Mouse (Mus musculus) olfactory bulb, adult 2 months (tissue): Measurements from ENCODE around the gene Hsh2d.

Experiments
- CTCF ChIP-seq: fragments of 200-500 bp; IDR thresholded peaks from 2 replicates; pipeline ENCODE4 v1.5.1; 2012; ENCODE audit warnings: low read depth, mild to moderate bottlenecking, low read length, moderate library complexity; ENCODE audit not compliant: insufficient read depth
- POLR2A ChIP-seq: fragments of 200-500 bp; IDR thresholded peaks from 2 replicates; pipeline ENCODE4 v1.6.1; 2012; ENCODE audit warnings: mild to moderate bottlenecking, low read depth, low read length, moderate library complexity; ENCODE audit not compliant: insufficient read depth

DNA sequence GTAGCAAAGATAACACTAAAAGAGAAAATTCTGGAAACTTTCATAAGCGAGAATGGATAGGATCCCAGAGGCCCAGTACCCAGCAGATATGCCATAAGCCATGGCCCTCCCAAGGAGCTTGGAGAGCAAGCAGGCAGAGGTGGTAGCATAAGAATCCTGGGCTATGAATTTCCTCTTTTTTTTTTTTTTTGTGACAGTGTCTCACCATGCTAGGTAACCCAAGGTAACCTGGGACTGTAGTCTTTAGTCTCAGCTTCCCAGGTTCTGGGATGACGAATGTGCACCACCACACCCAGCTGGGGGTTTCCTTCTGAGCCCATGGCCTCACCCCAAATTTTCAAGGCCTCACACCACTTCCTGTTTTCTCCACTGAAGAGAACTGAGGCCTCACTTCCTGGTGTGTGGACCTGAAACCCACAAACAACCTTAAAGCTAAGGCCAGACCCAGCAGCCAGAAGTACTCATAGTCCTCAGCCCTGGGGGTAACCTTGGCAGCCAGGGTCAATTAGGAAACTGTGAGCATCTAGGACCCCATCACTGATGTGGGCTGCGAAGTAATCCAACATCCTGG, 20.3 kb upstream of the Hsh2d start:
- TF ChIP-seq CTCF: no peak
- TF ChIP-seq POLR2A: no peak
